ENCODE assay signal across 27 mouse cellular contexts in the genomic region with DNA sequence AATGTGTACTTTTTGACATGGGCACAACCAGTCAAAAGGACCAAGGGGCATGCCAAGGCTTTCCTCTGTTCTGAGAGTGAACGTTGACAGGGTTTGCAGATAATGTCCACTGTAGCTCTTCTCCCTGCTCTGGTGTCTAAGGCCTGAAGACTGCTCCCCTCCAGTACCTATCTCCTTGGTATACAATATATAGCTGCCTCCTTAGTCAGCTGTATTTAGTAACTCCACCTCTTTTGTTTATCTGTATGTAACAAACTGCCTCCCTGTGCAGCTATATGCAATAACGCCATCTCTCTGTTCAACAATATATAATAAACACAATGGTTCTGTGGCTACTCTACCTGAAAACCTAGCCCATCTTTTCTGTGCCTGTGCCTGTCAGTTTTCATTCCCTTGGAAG.
DNase-seq lines count a peak whose midpoint lies in the region; ATAC-seq lines count a peak whose summit lies in the region.
"Had no signal": no experiment of that assay in that cellular context is flagged by ENCODE, and none has a peak within 500 bp of the region (broad histone marks: within the 10 kb centered on the region; RNA-seq: fewer than 3 reads in every experiment).

No protein-coding gene starts in this region.

- H3K4me3 ChIP-seq in hindbrain, embryonic 13.5 days = no peak overlapping the region
- no peak overlapping the region for H3K4me3 ChIP-seq in hindbrain, embryonic 11.5 days (ENCODE audit: low read depth, low read length)
- H3K4me3 ChIP-seq in liver, embryonic 16.5 days (ENCODE audit: low read depth, low read length) = no peak overlapping the region
- H3K4me3 ChIP-seq: forebrain, embryonic 12.5 days; heart, adult 2 months; heart, embryonic 13.5 days; kidney, embryonic 15.5 days; layer of hippocampus, adult 2 months; left cerebral cortex, adult 2 months; limb, embryonic 12.5 days had no signal

- no peaks in the 10 kb centered on the region for H3K27me3 ChIP-seq in hindbrain, embryonic 13.5 days
- H3K27me3 ChIP-seq in hindbrain, embryonic 11.5 days (ENCODE audit: control insufficient read depth, insufficient read depth, low read length) = no peaks in the 10 kb centered on the region
- H3K27me3 ChIP-seq in liver, embryonic 16.5 days (ENCODE audit: control insufficient read depth, insufficient read depth, low read depth, low read length) = no peaks in the 10 kb centered on the region
- H3K27me3 ChIP-seq: forebrain, embryonic 12.5 days; heart, embryonic 13.5 days; kidney, embryonic 15.5 days; limb, embryonic 12.5 days; Patski had no signal

- H3K4me1 ChIP-seq in hindbrain, embryonic 13.5 days (replicated peaks) = peaks cover 46% of the 10 kb centered on the region
- peaks cover 2% of the 10 kb centered on the region; the same call in 1 of the 2 replicates for H3K4me1 ChIP-seq in hindbrain, embryonic 11.5 days (replicated peaks; ENCODE audit: control insufficient read depth, insufficient read depth, low read length)
- peaks cover 57% of the 10 kb centered on the region for H3K4me1 ChIP-seq in liver, embryonic 16.5 days (ENCODE audit: control insufficient read depth, low read depth, low read length)

- no peak overlapping the region for H3K9ac ChIP-seq in hindbrain, embryonic 13.5 days
- H3K9ac ChIP-seq in hindbrain, embryonic 11.5 days (ENCODE audit: low read depth, low read length) = no peak overlapping the region
- peak overlapping the region; percentile 36 for H3K9ac ChIP-seq in liver, embryonic 16.5 days (ENCODE audit: low read depth, low read length)
- H3K9ac ChIP-seq: forebrain, embryonic 12.5 days; forebrain, postnatal 0 days; heart, embryonic 13.5 days; kidney, embryonic 15.5 days; limb, embryonic 12.5 days had no signal

- DNase-seq in hindbrain, embryonic 11.5 days (ENCODE audit: low spot score) = no peak
- DNase-seq in right cerebral cortex, postnatal 14 days = no peak
- no peak for DNase-seq in urinary bladder, postnatal 36 days (ENCODE audit: low spot score in 2 of 2)
- no peak for DNase-seq in cerebellum, postnatal 14 days
- DNase-seq: adrenal gland, postnatal 10 days; cerebellum, adult 18-20 months; cerebellum, postnatal 36 days; forebrain, postnatal 0 days; heart, adult 2 months; heart, postnatal 10 days; kidney, adult 18-20 months; kidney, postnatal 25 days; lung, adult 18-20 months; lung, postnatal 4 days; midbrain, embryonic 14.5 days had no signal

- H3K27ac ChIP-seq in hindbrain, embryonic 13.5 days = 0 out of 2 replicates have a peak overlapping the region, but pooled peaks have one; percentile 2
- no peak overlapping the region for H3K27ac ChIP-seq in hindbrain, embryonic 11.5 days (ENCODE audit: low read depth, low read length)
- H3K27ac ChIP-seq in liver, embryonic 16.5 days (ENCODE audit: low read length) = peak overlapping the region; percentile 88
- H3K27ac ChIP-seq: forebrain, embryonic 12.5 days; heart, adult 2 months; heart, embryonic 13.5 days; layer of hippocampus, adult 2 months; left cerebral cortex, adult 2 months had no signal

- no peak for ATAC-seq in hindbrain, embryonic 13.5 days (ENCODE audit: low FRiP score)
- no peak for ATAC-seq in hindbrain, embryonic 11.5 days (ENCODE audit: low FRiP score)
- peak; percentile 69 for ATAC-seq in erythroid progenitor cell, adult 5-6 weeks (replicated peaks; ENCODE audit: low FRiP score, poor library complexity, severe bottlenecking)
- peak; percentile 64 for ATAC-seq in liver, embryonic 16.5 days (ENCODE audit: low read depth)
- ATAC-seq: forebrain, postnatal 0 days; hindbrain, embryonic 16.5 days; lung, postnatal 0 days; Patski had no signal

- H3K9me3 ChIP-seq in hindbrain, embryonic 13.5 days = no peaks in the 10 kb centered on the region
- no peaks in the 10 kb centered on the region for H3K9me3 ChIP-seq in hindbrain, embryonic 11.5 days (ENCODE audit: control insufficient read depth, low read length)
- H3K9me3 ChIP-seq in liver, embryonic 16.5 days (replicated peaks; ENCODE audit: control insufficient read depth, low read length) = no peaks in the 10 kb centered on the region
- H3K9me3 ChIP-seq: forebrain, embryonic 12.5 days; heart, embryonic 13.5 days had no signal

- 88% methylated on average over 2 of the region's 2 CpGs for WGBS in hindbrain, embryonic 13.5 days
- 89% methylated on average over 2 of the region's 2 CpGs for WGBS in hindbrain, embryonic 11.5 days
- WGBS in liver, embryonic 16.5 days (ENCODE audit: insufficient replicate concordance) = 39% methylated on average over 2 of the region's 2 CpGs

- H3K4me2 ChIP-seq in hindbrain, embryonic 13.5 days = no peak overlapping the region
- no peak overlapping the region for H3K4me2 ChIP-seq in hindbrain, embryonic 11.5 days (replicated peaks; ENCODE audit: low read depth, low read length)
- H3K4me2 ChIP-seq in liver, embryonic 16.5 days (ENCODE audit: low read depth, low read length) = peak overlapping the region; percentile 42
- H3K4me2 ChIP-seq: forebrain, embryonic 12.5 days; heart, embryonic 13.5 days; kidney, embryonic 15.5 days; limb, embryonic 12.5 days had no signal

- H3K36me3 ChIP-seq in hindbrain, embryonic 13.5 days = no peaks in the 10 kb centered on the region
- no peaks in the 10 kb centered on the region for H3K36me3 ChIP-seq in hindbrain, embryonic 11.5 days (ENCODE audit: control insufficient read depth, insufficient read depth, low read length)
- H3K36me3 ChIP-seq in liver, embryonic 16.5 days (ENCODE audit: control insufficient read depth, insufficient read depth) = no peaks in the 10 kb centered on the region
- H3K36me3 ChIP-seq: forebrain, embryonic 12.5 days; heart, embryonic 13.5 days; kidney, embryonic 15.5 days; limb, embryonic 12.5 days had no signal

Comparison
In these comparisons a context has a peak if more than half of its experiments do, and no peak if none do; other contexts are left out.
1. ATAC-seq: peak in erythroid progenitor cell, adult 5-6 weeks (single experiment) and liver, embryonic 16.5 days (single experiment); none in hindbrain, embryonic 13.5 days (single experiment) and hindbrain, embryonic 11.5 days (single experiment).